Mouse (Mus musculus) spleen, adult 2 months (tissue): ENCODE measurements around the gene Tmem218.

Experiments
- CTCF ChIP-seq: fragments of 200-500 bp; IDR thresholded peaks from 2 replicates; pipeline ENCODE4 v1.5.1; 2011; ENCODE audit warnings: mild to moderate bottlenecking, inconsistent platforms; ENCODE audit not compliant: insufficient read depth, insufficient read length, insufficient replicate concordance; ENCODE audit errors: extremely low read depth
- POLR2A ChIP-seq: fragments of 200-500 bp; IDR thresholded peaks from 2 replicates; pipeline ENCODE4 v1.6.1; 2011; ENCODE audit warnings: low read depth, low read length, inconsistent platforms

- no peak for TF ChIP-seq CTCF
- no peak for TF ChIP-seq POLR2A
Measured at GRCm38 (mm10) chr9:37232201-37233195, 24.5 kb downstream of the Tmem218 start.
